23 mouse cellular contexts compared by ENCODE assay signal in genomic region chr2:46307582-46308153, GRCm38 (mm10).
"Had no signal": no experiment of that assay in that cellular context is flagged by ENCODE, and none has a peak within 500 bp of the region (broad histone marks: within the 10 kb centered on the region; RNA-seq: fewer than 3 reads in every experiment).

No protein-coding gene starts in this region.

- ATAC-seq: liver, embryonic 12.5 days had no signal

- H3K27me3 ChIP-seq: limb, embryonic 13.5 days; liver, embryonic 12.5 days; liver, embryonic 15.5 days; lung, embryonic 15.5 days; megakaryocyte, embryonic 14.5 days; stomach, embryonic 15.5 days had no signal

- H3K9ac ChIP-seq: limb, embryonic 13.5 days; liver, embryonic 12.5 days; liver, embryonic 15.5 days; lung, embryonic 15.5 days; stomach, embryonic 15.5 days had no signal

- DNase-seq: kidney, adult 18-20 months; kidney, adult 9 months; kidney, postnatal 14 days; kidney, postnatal 4 days; layer of hippocampus, postnatal 36 days; liver; lung, adult 18-20 months; lung, postnatal 10 days; lung, postnatal 36 days; midbrain, embryonic 14.5 days; retina, postnatal 1 day; right cerebral cortex, postnatal 25 days; spleen, adult 18-20 months; thymus, postnatal 25 days had no signal

- H3K4me3 ChIP-seq: left cerebral cortex, adult 2 months; limb, embryonic 10.5 days; limb, embryonic 13.5 days; liver, embryonic 12.5 days; liver, embryonic 15.5 days; lung, embryonic 15.5 days; megakaryocyte, embryonic 14.5 days; midbrain, embryonic 10.5 days; stomach, embryonic 15.5 days had no signal

- H3K27ac ChIP-seq: left cerebral cortex, adult 2 months; limb, embryonic 10.5 days; limb, embryonic 13.5 days; liver, embryonic 12.5 days; liver, embryonic 15.5 days; lung, embryonic 15.5 days; midbrain, embryonic 10.5 days; stomach, embryonic 15.5 days had no signal

- H3K4me1 ChIP-seq: limb, embryonic 10.5 days; limb, embryonic 13.5 days; liver, embryonic 12.5 days; liver, embryonic 15.5 days; lung, embryonic 15.5 days; megakaryocyte, embryonic 14.5 days; midbrain, embryonic 10.5 days; stomach, embryonic 15.5 days had no signal

- H3K36me3 ChIP-seq: limb, embryonic 10.5 days; limb, embryonic 13.5 days; liver, embryonic 12.5 days; liver, embryonic 15.5 days; lung, embryonic 15.5 days; midbrain, embryonic 10.5 days; stomach, embryonic 15.5 days had no signal

- H3K9me3 ChIP-seq: limb, embryonic 10.5 days; limb, embryonic 13.5 days; liver, embryonic 12.5 days; liver, embryonic 15.5 days; lung, embryonic 15.5 days; megakaryocyte, embryonic 14.5 days; midbrain, embryonic 10.5 days; stomach, embryonic 15.5 days had no signal

- H3K4me2 ChIP-seq: limb, embryonic 13.5 days; liver, embryonic 12.5 days; liver, embryonic 15.5 days; lung, embryonic 15.5 days; stomach, embryonic 15.5 days had no signal
